Mouse (Mus musculus) myocyte (in vitro differentiated cells): ENCODE data around the gene Cd200. TPM values are rescaled to one million over a fixed set of nuclear protein-coding genes. Genes with fewer than 3 reads are reported as not detected.
A peak's percentile ranks its signal among the peaks of the same experiment; 100 is the strongest.
"Not testable (repeated sequence)": the region's sequence is repeated elsewhere in the genome, so short reads cannot be mapped to it uniquely, and the experiment has no call there.

ENCODE experiments used
- H3K27me3 ChIP-seq: one replicate; pipeline ENCODE4 v1.6.1; 2011; ENCODE audit not compliant: control insufficient read depth, insufficient read depth, insufficient read length
- H3K36me3 ChIP-seq: one replicate; pipeline ENCODE4 v1.6.1; 2011; ENCODE audit not compliant: control insufficient read depth, insufficient read depth
- H3K4me2 ChIP-seq: one replicate; pipeline ENCODE4 v1.6.1; 2011; ENCODE audit warnings: low read depth, control low read depth
- H3K4me3 ChIP-seq: one replicate; pipeline ENCODE4 v1.5.1; 2011; ENCODE audit warnings: mild to moderate bottlenecking, control low read depth, moderate library complexity
- H3K79me2 ChIP-seq: one replicate; pipeline ENCODE4 v1.6.1; 2011; ENCODE audit not compliant: control insufficient read depth, insufficient read depth
- H3ac ChIP-seq: one replicate; pipeline ENCODE4 v1.6.1; 2011; ENCODE audit not compliant: control insufficient read depth, insufficient read length
- CEBPB ChIP-seq: IDR thresholded peaks from 2 replicates; pipeline ENCODE4 v1.6.1; 2011; ENCODE audit warnings: mild to moderate bottlenecking, moderate library complexity; ENCODE audit not compliant: poor library complexity, insufficient read depth, severe bottlenecking
- E2F4 ChIP-seq: IDR thresholded peaks from one replicate; pipeline ENCODE4 v1.6.1; 2011; ENCODE audit warnings: mild to moderate bottlenecking, control low read depth, moderate library complexity; ENCODE audit not compliant: insufficient read depth
- MAX ChIP-seq: IDR thresholded peaks from one replicate; pipeline ENCODE4 v1.6.1; 2011; ENCODE audit warnings: low read depth, mild to moderate bottlenecking, control low read depth
- MYOD1 ChIP-seq, 3 experiments: IDR thresholded peaks; one replicate each; pipeline ENCODE4 v1.6.1; 2011; ENCODE audit warnings: control low read depth in 2 of 3, low read depth in 2 of 3, mild to moderate bottlenecking in 2 of 3, moderate library complexity in 1 of 3; ENCODE audit not compliant: insufficient read length in 2 of 3, control insufficient read depth in 1 of 3
- MYOG ChIP-seq, 3 experiments: IDR thresholded peaks; one replicate each; pipeline ENCODE4 v1.6.1; 2011; ENCODE audit warnings: control low read depth in 2 of 3, low read depth in 2 of 3, mild to moderate bottlenecking in 2 of 3; ENCODE audit not compliant: insufficient read length in 2 of 3, control insufficient read depth in 1 of 3, insufficient read depth in 1 of 3
- POLR2A ChIP-seq: IDR thresholded peaks from one replicate; pipeline ENCODE4 v1.6.1; 2011; ENCODE audit warnings: low read depth, mild to moderate bottlenecking, control low read depth, moderate library complexity; ENCODE audit not compliant: insufficient read length
- POLR2AphosphoS2 ChIP-seq: IDR thresholded peaks from one replicate; pipeline ENCODE4 v1.6.1; 2011; ENCODE audit warnings: low read depth, control low read depth; ENCODE audit not compliant: insufficient read length
- REST ChIP-seq: IDR thresholded peaks from one replicate; pipeline ENCODE4 v1.6.1; 2011; ENCODE audit warnings: mild to moderate bottlenecking, control low read depth, moderate library complexity; ENCODE audit not compliant: insufficient read depth, insufficient read length
- SRF ChIP-seq: IDR thresholded peaks from one replicate; pipeline ENCODE4 v1.6.1; 2011; ENCODE audit warnings: low read depth; ENCODE audit not compliant: control insufficient read depth, insufficient read length
- TCF12 ChIP-seq: IDR thresholded peaks from one replicate; pipeline ENCODE4 v1.6.1; 2011; ENCODE audit warnings: mild to moderate bottlenecking, control low read depth; ENCODE audit not compliant: poor library complexity, insufficient read depth, severe bottlenecking
- TCF3 ChIP-seq: IDR thresholded peaks from one replicate; pipeline ENCODE4 v1.6.1; 2011; ENCODE audit warnings: low read depth, control low read depth; ENCODE audit not compliant: insufficient read length
- USF1 ChIP-seq: IDR thresholded peaks from one replicate; pipeline ENCODE4 v1.6.1; 2011; ENCODE audit warnings: low read depth, mild to moderate bottlenecking, control low read depth, moderate library complexity
- polyA plus RNA-seq: library from polyadenylated mRNA; unstranded; fragments of >200 nt; fragmentation: generic; extraction: Trizol; gene quantifications from one replicate; pipeline ENCODE4 v1.2.1, GENCODE M21; 2012; ENCODE audit warnings: missing spikeins

Cd200 gene
- polyA plus RNA-seq, 1 experiment = 40.3 TPM

- Histone ChIP-seq H3ac (no peak overlapping the region), H3K4me2 (no peak overlapping the region), H3K4me3 (no peak overlapping the region), H3K79me2 (no peaks in the 10 kb centered on the region), H3K27me3 (no peaks in the 10 kb centered on the region), H3K36me3 (no peaks in the 10 kb centered on the region)
- TF ChIP-seq MAX = no peak
- TF ChIP-seq SRF = no peak
Observed at GRCm38 (mm10) chr16:45365353-45365752, 43.5 kb downstream of the Cd200 start.

GRCm38 (mm10) chr16:45364627-45365026 lies 44.2 kb downstream of the Cd200 start:
- H3K79me2 ChIP-seq = no peaks in the 10 kb centered on the region
- no peak overlapping the region for H3K4me2 ChIP-seq
- no peaks in the 10 kb centered on the region for H3K36me3 ChIP-seq
- H3ac ChIP-seq = no peak overlapping the region
- no peak overlapping the region for H3K4me3 ChIP-seq
- no peaks in the 10 kb centered on the region for H3K27me3 ChIP-seq
- TF ChIP-seq MYOD1 (IDR thresholded peaks at IDR 0.05; ENCODE audit: control insufficient read depth in 1 of 3, insufficient read length in 2 of 3, low read depth in 2 of 3) (peak in 1 of 3 experiments; percentile 29), MAX (no peak)

GRCm38 (mm10) chr16:45363480-45364045 lies 45.3 kb downstream of the Cd200 start:
- Histone ChIP-seq H3ac (no peak overlapping the region), H3K36me3 (no peaks in the 10 kb centered on the region), H3K27me3 (no peaks in the 10 kb centered on the region), H3K4me3 (no peak overlapping the region), H3K79me2 (no peaks in the 10 kb centered on the region), H3K4me2 (no peak overlapping the region)
- TF ChIP-seq TCF3 (no peak), USF1 (no peak), SRF (no peak), TCF12 (no peak), MAX (no peak), E2F4 (no peak), POLR2AphosphoS2 (no peak), MYOD1 (IDR thresholded peaks at IDR 0.05; ENCODE audit: control insufficient read depth in 1 of 3, insufficient read length in 2 of 3, low read depth in 2 of 3) (no peak)

GRCm38 (mm10) chr16:45361450-45361849 lies 47.4 kb downstream of the Cd200 start:
- Histone ChIP-seq H3K4me3 (no peak overlapping the region), H3ac (no peak overlapping the region), H3K79me2 (no peaks in the 10 kb centered on the region), H3K36me3 (no peaks in the 10 kb centered on the region), H3K4me2 (no peak overlapping the region), H3K27me3 (no peaks in the 10 kb centered on the region)
- TF ChIP-seq CEBPB (no peak), MYOD1 (IDR thresholded peaks at IDR 0.05; ENCODE audit: control insufficient read depth in 1 of 3, insufficient read length in 2 of 3, low read depth in 2 of 3) (no peak), POLR2A (no peak), REST (no peak)

GRCm38 (mm10) chr16:45358441-45358840 lies 50.4 kb downstream of the Cd200 start:
- H3K4me3 ChIP-seq, H3ac ChIP-seq, H3K27me3 ChIP-seq, H3K79me2 ChIP-seq, H3K4me2 ChIP-seq, H3K36me3 ChIP-seq: not testable (repeated sequence)

- TF ChIP-seq MAX (no peak), E2F4 (no peak), REST (no peak), MYOG (IDR thresholded peaks at IDR 0.05; ENCODE audit: control insufficient read depth in 1 of 3, insufficient read depth in 1 of 3, insufficient read length in 2 of 3, low read depth in 2 of 3) (no peak), TCF12 (no peak), POLR2AphosphoS2 (no peak)
- peak overlapping the region; percentile 57 for H3K4me2 ChIP-seq
- no peaks in the 10 kb centered on the region for H3K79me2 ChIP-seq
- H3ac ChIP-seq = no peak overlapping the region
- no peaks in the 10 kb centered on the region for H3K27me3 ChIP-seq
- H3K4me3 ChIP-seq = no peak overlapping the region
- H3K36me3 ChIP-seq = no peaks in the 10 kb centered on the region
Observed at GRCm38 (mm10) chr16:45357134-45357533, 51.7 kb downstream of the Cd200 start.
